Mouse (Mus musculus): Measurements from ENCODE around the gene Lhfpl2.

Lhfpl2 gene

GRCm38 (mm10) chr13:94175379-94176050 is 117.9 kb downstream of the Lhfpl2 start:
- peak; percentile 40 for DNase-seq

- peak; percentile 61 for DNase-seq
These were observed 119.6 kb downstream of the Lhfpl2 start for GRCm38 (mm10) chr13:94177148-94177547.

- DNase-seq: peak; percentile 94
These were observed 120.9 kb downstream of the Lhfpl2 start for GRCm38 (mm10) chr13:94178401-94179040.

- DNase-seq: no peak
These were observed 123.2 kb downstream of the Lhfpl2 start for GRCm38 (mm10) chr13:94180477-94181420.

GRCm38 (mm10) chr13:94182026-94182425 is 124.4 kb downstream of the Lhfpl2 start:
- no peak for DNase-seq

GRCm38 (mm10) chr13:94183372-94184021 is 125.9 kb downstream of the Lhfpl2 start:
- DNase-seq: no peak

- DNase-seq: no peak
These were observed 127.3 kb downstream of the Lhfpl2 start for GRCm38 (mm10) chr13:94184726-94185456.

GRCm38 (mm10) chr13:94185631-94186030 is 128.0 kb downstream of the Lhfpl2 start:
- no peak for DNase-seq

GRCm38 (mm10) chr13:94188200-94189086 is 130.8 kb downstream of the Lhfpl2 start:
- no peak for DNase-seq

GRCm38 (mm10) chr13:94190386-94190785 is 132.8 kb downstream of the Lhfpl2 start:
- DNase-seq: no peak

- no peak for DNase-seq
These were observed 135.6 kb downstream of the Lhfpl2 start for GRCm38 (mm10) chr13:94193227-94193626.

- DNase-seq: no peak
These were observed 141.0 kb downstream of the Lhfpl2 start for GRCm38 (mm10) chr13:94198616-94199015.

- DNase-seq: no peak
These were observed 142.2 kb downstream of the Lhfpl2 start for GRCm38 (mm10) chr13:94199829-94200228.

GRCm38 (mm10) chr13:94205234-94205633 is 147.6 kb downstream of the Lhfpl2 start:
- DNase-seq: peak; percentile 65

GRCm38 (mm10) chr13:94207973-94208372 is 150.4 kb downstream of the Lhfpl2 start:
- DNase-seq: no peak

GRCm38 (mm10) chr13:94208892-94209291 is 151.3 kb downstream of the Lhfpl2 start:
- no peak for DNase-seq

GRCm38 (mm10) chr13:94211236-94212119 is 153.9 kb downstream of the Lhfpl2 start:
- DNase-seq: no peak

GRCm38 (mm10) chr13:94212179-94212578 is 154.6 kb downstream of the Lhfpl2 start:
- no peak for DNase-seq

- no peak for DNase-seq
These were observed 155.1 kb downstream of the Lhfpl2 start for GRCm38 (mm10) chr13:94212716-94213115.

- DNase-seq: no peak
These were observed 166.0 kb downstream of the Lhfpl2 start for GRCm38 (mm10) chr13:94223609-94224008.
